Mouse (Mus musculus) embryonic facial prominence, embryonic 11.5 days (tissue): ENCODE data around the gene Tssk4. TPM values are rescaled to one million over a fixed set of nuclear protein-coding genes. Genes with fewer than 3 reads are reported as not detected.

Source experiments
- ATAC-seq: fragments of 200-750 bp; cut with Nextera tagmentation; replicated peaks from 2 replicates; pipeline ENCODE4 v1.8.0; 2017; ENCODE audit warnings: low read depth; ENCODE audit not compliant: insufficient number of reproducible peaks, low FRiP score, low TSS enrichment
- DNase-seq: peaks from one replicate; pipeline ENCODE4 v3.0.0-alpha.2; 2015; ENCODE audit warnings: low spot score
- H3K27ac ChIP-seq: fragments of 300-500 bp; sonication (generic); replicated peaks from 2 replicates; pipeline ENCODE4 v1.5.1; 2014; ENCODE audit warnings: mild to moderate bottlenecking, low read depth, low read length, control low read depth
- H3K27me3 ChIP-seq: fragments of 300-500 bp; sonication (generic); 2 replicates; pipeline ENCODE4 v1.6.1; 2014; ENCODE audit warnings: mild to moderate bottlenecking, low read length, moderate library complexity, mixed read lengths; ENCODE audit not compliant: control insufficient read depth, insufficient read depth
- H3K36me3 ChIP-seq: fragments of 300-500 bp; sonication (generic); replicated peaks from 2 replicates; pipeline ENCODE4 v1.6.1; 2014; ENCODE audit warnings: low read depth, mild to moderate bottlenecking, low read length, moderate library complexity, mixed read lengths; ENCODE audit not compliant: control insufficient read depth, insufficient read depth
- H3K4me1 ChIP-seq: fragments of 300-500 bp; sonication (generic); 2 replicates; pipeline ENCODE4 v1.6.1; 2014; ENCODE audit warnings: low read length, mixed read lengths; ENCODE audit not compliant: control insufficient read depth, insufficient read depth
- H3K4me2 ChIP-seq: fragments of 300-500 bp; sonication (generic); 2 replicates; pipeline ENCODE4 v1.6.1; 2014; ENCODE audit warnings: low read depth, mild to moderate bottlenecking, control low read depth, low read length, moderate library complexity
- H3K4me3 ChIP-seq: fragments of 300-500 bp; sonication (generic); 2 replicates; pipeline ENCODE4 v1.5.1; 2014; ENCODE audit warnings: low read depth, low read length, control low read depth
- H3K9ac ChIP-seq: fragments of 300-500 bp; sonication (generic); replicated peaks from 2 replicates; pipeline ENCODE4 v1.6.1; 2014; ENCODE audit warnings: mild to moderate bottlenecking, control low read depth, low read length
- H3K9me3 ChIP-seq: fragments of 300-500 bp; sonication (generic); replicated peaks from 2 replicates; pipeline ENCODE4 v1.6.1; 2016; ENCODE audit warnings: mild to moderate bottlenecking, low read length, inconsistent platforms, mixed read lengths; ENCODE audit not compliant: control insufficient read depth
- WGBS: fragments of 180-500 bp; shearing (Covaris S2); extraction: QIAGEN DNeasy Blood & Tissue Kit; methylation state at CpG from one replicate; pipeline ENCODE4 v1.1.7; 2014; 5-methylcytosine and 5-hydroxymethylcytosine counted together
- polyA plus RNA-seq: library from polyadenylated mRNA; unstranded; fragments of >200 nt; fragmentation: Nextera tagmentation; extraction: Ambion mirVana; gene quantifications from 2 replicates; pipeline ENCODE4 v1.2.1, GENCODE M21; 2014

Tssk4 gene
- polyA plus RNA-seq, 1 experiment from 2014 or later = 0.38 TPM

- no peaks in the 10 kb centered on the region for H3K9me3 ChIP-seq
- H3K27me3 ChIP-seq = no peaks in the 10 kb centered on the region
- H3K4me1 ChIP-seq = no peaks in the 10 kb centered on the region
- WGBS = 73% methylated on average over 9 of the region's 9 CpGs
- no peak overlapping the region for H3K9ac ChIP-seq
- no peak overlapping the region for H3K4me3 ChIP-seq
- no peak overlapping the region for H3K27ac ChIP-seq
- DNase-seq = no peak
- H3K4me2 ChIP-seq = no peak overlapping the region
- no peak for ATAC-seq
- no peaks in the 10 kb centered on the region for H3K36me3 ChIP-seq
These were observed 51.1 kb downstream of the Tssk4 start for GRCm38 (mm10) chr14:55701131-55701530.

Other genes starting within 250 kb of the Tssk4 start
- gene Dhrs4, start 171.4 kb upstream of the Tssk4 start, polyA plus RNA-seq = 49.5 and 58.3 TPM in 2 replicates
- gene Carmil3, start 159.5 kb upstream of the Tssk4 start, polyA plus RNA-seq = 4.9 TPM in 2 replicates
- 0.24 and 0.29 TPM in 2 replicates for gene Cpne6, start 139.7 kb upstream of the Tssk4 start, polyA plus RNA-seq
- gene Nrl, start 125.2 kb upstream of the Tssk4 start, polyA plus RNA-seq = not detected in 2 replicates
- gene Pck2, start 109.9 kb upstream of the Tssk4 start, polyA plus RNA-seq = 12.7 and 14.6 TPM in 2 replicates
- gene Dcaf11, start 90.2 kb upstream of the Tssk4 start, polyA plus RNA-seq = 69.7 and 76.6 TPM in 2 replicates
- not detected in 2 replicates for gene A730061H03Rik, start 89.8 kb upstream of the Tssk4 start, polyA plus RNA-seq
- gene Fitm1, start 74.6 kb upstream of the Tssk4 start, polyA plus RNA-seq = 3.6 and 5.9 TPM in 2 replicates
- 136 and 139 TPM in 2 replicates for gene Psme1, start 72.1 kb upstream of the Tssk4 start, polyA plus RNA-seq
- 3.8 and 5.3 TPM in 2 replicates for gene Emc9, start 64.9 kb upstream of the Tssk4 start, polyA plus RNA-seq
- 237 and 259 TPM in 2 replicates for gene Psme2, start 59.1 kb upstream of the Tssk4 start, polyA plus RNA-seq
- gene Rnf31, start 58.5 kb upstream of the Tssk4 start, polyA plus RNA-seq = 9.7 and 11.8 TPM in 2 replicates
- 4.9 and 5.2 TPM in 2 replicates for gene Irf9, start 46.6 kb upstream of the Tssk4 start, polyA plus RNA-seq
- 3.8 and 4.2 TPM in 2 replicates for gene Rec8, start 32.1 kb upstream of the Tssk4 start, polyA plus RNA-seq
- 85.0 and 86.9 TPM in 2 replicates for gene Ipo4, start 14.2 kb upstream of the Tssk4 start, polyA plus RNA-seq
- 2.6 and 3.5 TPM in 2 replicates for gene Gm49378, start 12.3 kb upstream of the Tssk4 start, polyA plus RNA-seq
- 68.4 and 70.2 TPM in 2 replicates for gene Tm9sf1, start 6.4 kb upstream of the Tssk4 start, polyA plus RNA-seq
- 62.5 and 63.6 TPM in 2 replicates for gene Mdp1, start 10.3 kb downstream of the Tssk4 start, polyA plus RNA-seq
- gene Gmpr2, start 21.8 kb downstream of the Tssk4 start, polyA plus RNA-seq = 60.7 and 67.7 TPM in 2 replicates
- 622 and 636 TPM in 2 replicates for gene Nedd8, start 21.9 kb downstream of the Tssk4 start, polyA plus RNA-seq
- gene Tinf2, start 31.6 kb downstream of the Tssk4 start, polyA plus RNA-seq = 61.3 and 67.7 TPM in 2 replicates
- 1.1 and 1.5 TPM in 2 replicates for gene Tgm1, start 63.7 kb downstream of the Tssk4 start, polyA plus RNA-seq
- 19.9 and 21.5 TPM in 2 replicates for gene Rabggta, start 72.1 kb downstream of the Tssk4 start, polyA plus RNA-seq
- gene Dhrs1, start 95.5 kb downstream of the Tssk4 start, polyA plus RNA-seq = 75.9 and 84.8 TPM in 2 replicates
- gene Nop9, start 95.5 kb downstream of the Tssk4 start, polyA plus RNA-seq = 53.8 and 59.4 TPM in 2 replicates
- gene Cideb, start 108.3 kb downstream of the Tssk4 start, polyA plus RNA-seq = 0.18 and 0.35 TPM in 2 replicates
- gene Ltb4r2, start 111.2 kb downstream of the Tssk4 start, polyA plus RNA-seq = 0.31 and 0.34 TPM in 2 replicates
- gene Ltb4r1, start 115.8 kb downstream of the Tssk4 start, polyA plus RNA-seq = not detected in 2 replicates
- gene Adcy4, start 133.9 kb downstream of the Tssk4 start, polyA plus RNA-seq = 10.6 and 13.0 TPM in 2 replicates
- gene Ripk3, start 138.7 kb downstream of the Tssk4 start, polyA plus RNA-seq = 33.7 and 38.8 TPM in 2 replicates
- 53.7 and 61.6 TPM in 2 replicates for gene Nfatc4, start 173.0 kb downstream of the Tssk4 start, polyA plus RNA-seq
- gene Nynrin, start 203.8 kb downstream of the Tssk4 start, polyA plus RNA-seq = 13.6 and 19.4 TPM in 2 replicates
- gene Cbln3, start 234.2 kb downstream of the Tssk4 start, polyA plus RNA-seq = 0.07 and 0.17 TPM in 2 replicates
- 10.4 and 11.9 TPM in 2 replicates for gene Khnyn, start 234.8 kb downstream of the Tssk4 start, polyA plus RNA-seq